Mouse (Mus musculus): ENCODE measurements around the gene Gpr158.

Gpr158 gene

GRCm38 (mm10) chr2:21632136-21632535 is 264.8 kb downstream of the Gpr158 start:
- no peak for DNase-seq (ENCODE audit: low spot score in 2 of 2)

DNA sequence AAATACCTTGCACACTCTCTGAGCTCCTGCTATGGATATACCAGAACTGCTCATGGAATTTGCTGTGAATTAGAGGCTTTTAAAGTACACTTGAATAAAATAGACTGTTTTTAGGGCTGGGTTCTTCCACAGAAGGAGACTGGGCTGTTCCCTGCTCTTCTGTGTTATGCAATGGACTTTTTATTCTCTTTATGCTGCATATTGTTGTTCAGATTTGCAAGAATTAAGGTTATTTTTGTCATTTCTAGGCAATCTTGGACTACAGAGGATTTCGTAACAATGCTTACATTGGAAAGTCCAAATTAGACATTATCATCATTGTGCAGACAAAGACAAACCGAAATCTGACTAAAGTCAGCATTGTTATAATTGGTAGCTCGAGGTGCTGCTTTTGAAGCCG is 298.4 kb downstream of the Gpr158 start:
- DNase-seq (ENCODE audit: low spot score in 2 of 2), result no peak

GRCm38 (mm10) chr2:21676084-21676838 is 308.9 kb downstream of the Gpr158 start:
- DNase-seq (ENCODE audit: low spot score in 2 of 2), result no peak

- DNase-seq (ENCODE audit: low spot score in 2 of 2), result no peak
Observed at GRCm38 (mm10) chr2:21676839-21677123, 309.4 kb downstream of the Gpr158 start.

GRCm38 (mm10) chr2:21680735-21681270 is 313.5 kb downstream of the Gpr158 start:
- no peak for DNase-seq (ENCODE audit: low spot score in 2 of 2)

GRCm38 (mm10) chr2:21684736-21685135 is 317.4 kb downstream of the Gpr158 start:
- no peak for DNase-seq (ENCODE audit: low spot score in 2 of 2)

GRCm38 (mm10) chr2:21693128-21693527 is 325.8 kb downstream of the Gpr158 start:
- no peak for DNase-seq (ENCODE audit: low spot score in 2 of 2)

GRCm38 (mm10) chr2:21693807-21694594 is 326.7 kb downstream of the Gpr158 start:
- DNase-seq (ENCODE audit: low spot score in 2 of 2), result no peak

GRCm38 (mm10) chr2:21728075-21728474 is 360.7 kb downstream of the Gpr158 start:
- DNase-seq (ENCODE audit: low spot score in 2 of 2), result no peak

DNA sequence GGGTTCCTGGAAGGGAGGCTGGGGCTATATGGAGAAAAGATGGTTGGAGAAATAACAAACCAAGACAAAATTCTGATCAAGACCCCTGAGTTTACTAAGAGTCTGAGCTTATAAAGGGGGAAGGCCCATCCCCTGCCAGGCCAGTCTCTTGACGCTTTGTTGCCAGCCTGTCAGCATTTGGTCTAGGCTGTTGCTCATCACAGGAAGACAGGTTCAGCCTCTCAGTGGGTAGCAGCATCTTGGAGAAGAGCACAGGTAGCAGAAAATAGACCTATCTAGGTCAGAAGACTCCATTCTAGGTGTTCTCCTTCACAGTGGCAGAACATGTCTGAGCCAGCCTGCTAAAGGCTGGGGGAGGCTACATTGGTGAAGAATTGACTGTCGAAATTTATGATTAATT is 416.4 kb downstream of the Gpr158 start:
- no peak for DNase-seq (ENCODE audit: low spot score in 2 of 2)

- no peak for DNase-seq (ENCODE audit: low spot score in 2 of 2)
Observed at GRCm38 (mm10) chr2:21793156-21793555, 425.8 kb downstream of the Gpr158 start.

GRCm38 (mm10) chr2:21799616-21800015 is 432.3 kb downstream of the Gpr158 start:
- no peak for DNase-seq (ENCODE audit: low spot score in 2 of 2)

DNA sequence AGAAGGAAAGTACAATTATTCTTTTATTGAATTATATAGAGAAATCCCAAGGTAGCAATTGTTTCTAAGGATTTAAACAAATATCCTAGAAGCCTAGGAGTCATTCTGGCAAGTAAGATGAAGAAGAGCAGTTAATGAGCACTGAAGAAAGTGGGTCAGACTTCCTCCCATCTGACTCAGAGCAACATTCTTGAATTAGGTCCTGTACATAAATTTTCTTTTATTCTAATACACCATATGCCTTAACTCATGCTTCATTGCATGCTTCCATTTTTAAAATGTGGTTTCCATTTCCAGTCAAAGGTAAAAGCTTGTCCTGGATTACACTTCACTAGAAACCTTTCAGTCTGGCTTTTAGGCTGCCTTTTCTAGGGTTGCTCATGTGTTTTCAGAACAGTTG is 432.7 kb downstream of the Gpr158 start:
- no peak for DNase-seq (ENCODE audit: low spot score in 2 of 2)

- no peak for DNase-seq (ENCODE audit: low spot score in 2 of 2)
Observed at GRCm38 (mm10) chr2:21808510-21808909, 441.2 kb downstream of the Gpr158 start.

GRCm38 (mm10) chr2:21810431-21810830 is 443.1 kb downstream of the Gpr158 start:
- no peak for DNase-seq (ENCODE audit: low spot score in 2 of 2)

GRCm38 (mm10) chr2:21864061-21864460 is 496.7 kb downstream of the Gpr158 start:
- DNase-seq (ENCODE audit: low spot score in 2 of 2), result no peak
